Mouse (Mus musculus) hindbrain, postnatal 0 days (tissue): ENCODE data around the gene Rasl12. TPM values are rescaled to one million over a fixed set of nuclear protein-coding genes. Genes with fewer than 3 reads are reported as not detected.

Experiments used
- ATAC-seq: fragments of 200-750 bp; cut with Nextera tagmentation; 2 replicates; pipeline ENCODE4 v1.8.0; 2017; ENCODE audit warnings: mild to moderate bottlenecking, moderate TSS enrichment, moderate library complexity
- DNase-seq: peaks from one replicate; pipeline ENCODE4 v3.0.0-alpha.2; 2015; ENCODE audit warnings: low spot score
- H3K27ac ChIP-seq: fragments of 300-500 bp; sonication (generic); 2 replicates; pipeline ENCODE4 v1.5.1; 2014; ENCODE audit warnings: mild to moderate bottlenecking
- H3K27me3 ChIP-seq: fragments of 300-500 bp; sonication (generic); 2 replicates; pipeline ENCODE4 v1.6.1; 2014; ENCODE audit warnings: low read length, mixed read lengths; ENCODE audit not compliant: insufficient read depth
- H3K36me3 ChIP-seq: fragments of 300-500 bp; sonication (generic); 2 replicates; pipeline ENCODE4 v1.6.1; 2014; ENCODE audit warnings: low read length, mixed read lengths; ENCODE audit not compliant: insufficient read depth
- H3K4me1 ChIP-seq: fragments of 300-500 bp; sonication (generic); 2 replicates; pipeline ENCODE4 v1.6.1; 2014; ENCODE audit warnings: antibody characterized with exemption, low read length, mixed read lengths; ENCODE audit not compliant: insufficient read depth
- H3K4me2 ChIP-seq: fragments of 300-500 bp; sonication (generic); 2 replicates; pipeline ENCODE4 v1.6.1; 2014; ENCODE audit warnings: low read depth, mild to moderate bottlenecking, low read length, moderate library complexity, mixed read lengths
- H3K4me3 ChIP-seq: fragments of 300-500 bp; sonication (generic); 2 replicates; pipeline ENCODE4 v1.5.1; 2014; ENCODE audit warnings: low read length
- H3K9ac ChIP-seq: fragments of 300-500 bp; sonication (generic); replicated peaks from 2 replicates; pipeline ENCODE4 v1.6.1; 2014; ENCODE audit warnings: mild to moderate bottlenecking, low read length, moderate library complexity, mixed read lengths
- H3K9me3 ChIP-seq: fragments of 300-500 bp; sonication (generic); 2 replicates; pipeline ENCODE4 v1.6.1; 2016; ENCODE audit warnings: low read length, mixed read lengths
- CTCF ChIP-seq: IDR thresholded peaks from 2 replicates; pipeline ENCODE4 v1.5.1; 2016; ENCODE audit warnings: antibody characterized with exemption, control low read depth, low read depth
- WGBS: fragments of 180-500 bp; shearing (Covaris S2); extraction: QIAGEN DNeasy Blood & Tissue Kit; methylation state at CpG from one replicate; pipeline ENCODE4 v1.1.7; 2014; 5-methylcytosine and 5-hydroxymethylcytosine counted together
- polyA plus RNA-seq: library from polyadenylated mRNA; unstranded; fragments of >200 nt; fragmentation: Nextera tagmentation; extraction: Ambion mirVana; gene quantifications from 2 replicates; pipeline ENCODE4 v1.2.1, GENCODE M21; 2015
- total RNA-seq: library from RNA; depleted of rRNA; stranded (reverse); fragments of >200 nt; gene quantifications from 2 replicates; pipeline ENCODE4 v1.2.3, GENCODE M21; 2014

Gene Rasl12
- total and polyA plus RNA-seq, 2 experiments from 2014 or later: 4.0 to 7.0 TPM

GRCm38 (mm10) chr9:65407861-65408260 is 9.6 kb downstream of the Rasl12 start:
- TF ChIP-seq CTCF: no peak
- Histone ChIP-seq H3K4me3 (no peak overlapping the region), H3K4me2 (no peak overlapping the region), H3K27me3 (no peaks in the 10 kb centered on the region), H3K4me1 (no peaks in the 10 kb centered on the region), H3K9ac (no peak overlapping the region), H3K9me3 (no peaks in the 10 kb centered on the region), H3K36me3 (no peaks in the 10 kb centered on the region), H3K27ac (no peak overlapping the region)
- DNase-seq (no peak), ATAC-seq (no peak)
- 84% methylated on average over 3 of the region's 3 CpGs for WGBS

GRCm38 (mm10) chr9:65408871-65409295 is 10.6 kb downstream of the Rasl12 start:
- no peak for TF ChIP-seq CTCF
- Histone ChIP-seq H3K36me3 (no peaks in the 10 kb centered on the region), H3K9me3 (no peaks in the 10 kb centered on the region), H3K4me3 (no peak overlapping the region), H3K27ac (no peak overlapping the region), H3K4me2 (no peak overlapping the region), H3K27me3 (no peaks in the 10 kb centered on the region), H3K4me1 (no peaks in the 10 kb centered on the region), H3K9ac (no peak overlapping the region)
- peak; percentile 12 for DNase-seq
- 58% methylated on average over 5 of the region's 5 CpGs for WGBS
- no peak for ATAC-seq

GRCm38 (mm10) chr9:65410378-65410777 is 12.1 kb downstream of the Rasl12 start:
- no peaks in the 10 kb centered on the region for H3K9me3 ChIP-seq
- TF ChIP-seq CTCF: no peak
- WGBS: 95% methylated on average over 8 of the region's 8 CpGs
- ATAC-seq (no peak), DNase-seq (no peak)
- H3K9ac ChIP-seq: no peak overlapping the region
- no peaks in the 10 kb centered on the region for H3K4me1 ChIP-seq
- no peak overlapping the region for H3K27ac ChIP-seq
- H3K27me3 ChIP-seq: no peaks in the 10 kb centered on the region
- no peaks in the 10 kb centered on the region for H3K36me3 ChIP-seq
- no peak overlapping the region for H3K4me2 ChIP-seq
- no peak overlapping the region for H3K4me3 ChIP-seq

GRCm38 (mm10) chr9:65411326-65411725 is 13.0 kb downstream of the Rasl12 start:
- 77% methylated on average over 3 of the region's 3 CpGs for WGBS
- ATAC-seq: no peak

GRCm38 (mm10) chr9:65417738-65418137 is 19.4 kb downstream of the Rasl12 start:
- 51% methylated on average over 3 of the region's 3 CpGs for WGBS
- DNase-seq (peak; percentile 5), ATAC-seq (no peak)
- Histone ChIP-seq H3K9me3 (no peaks in the 10 kb centered on the region), H3K36me3 (no peaks in the 10 kb centered on the region), H3K9ac (no peak overlapping the region), H3K27me3 (no peaks in the 10 kb centered on the region), H3K4me1 (no peaks in the 10 kb centered on the region), H3K27ac (no peak overlapping the region), H3K4me2 (no peak overlapping the region), H3K4me3 (no peak overlapping the region)
- no peak for TF ChIP-seq CTCF

More at GRCm38 (mm10) chr9:65411326-65411725, 13.0 kb downstream of the Rasl12 start:
- no peaks in the 10 kb centered on the region for H3K9me3 ChIP-seq
- no peak for TF ChIP-seq CTCF
- no peak overlapping the region for H3K4me2 ChIP-seq
- H3K27me3 ChIP-seq: no peaks in the 10 kb centered on the region
- H3K9ac ChIP-seq: no peak overlapping the region
- H3K4me3 ChIP-seq: no peak overlapping the region
- no peak for DNase-seq
- H3K36me3 ChIP-seq: no peaks in the 10 kb centered on the region
- no peaks in the 10 kb centered on the region for H3K4me1 ChIP-seq
- H3K27ac ChIP-seq: no peak overlapping the region

- Histone ChIP-seq H3K27me3 (no peaks in the 10 kb centered on the region), H3K36me3 (no peaks in the 10 kb centered on the region), H3K27ac (no peak overlapping the region), H3K4me1 (no peaks in the 10 kb centered on the region), H3K4me3 (no peak overlapping the region), H3K4me2 (no peak overlapping the region), H3K9ac (no peak overlapping the region), H3K9me3 (no peaks in the 10 kb centered on the region)
- no peak for TF ChIP-seq CTCF
- DNase-seq: no peak
- 73% methylated on average over 3 of the region's 3 CpGs for WGBS
- ATAC-seq: no peak
Measured at GRCm38 (mm10) chr9:65419633-65420032, 21.3 kb downstream of the Rasl12 start.

GRCm38 (mm10) chr9:65422760-65423501 is 24.6 kb downstream of the Rasl12 start, which contains the start of gene Slc51b:
Gene Slc51b (minus strand): TSS chr9:65422955.
- Histone ChIP-seq H3K4me3 (no peak within 1 kb of the TSS), H3K9me3 (no peaks in the 10 kb centered on the region), H3K27me3 (no peaks in the 10 kb centered on the region), H3K9ac (no peak within 1 kb of the TSS), H3K4me1 (no peaks in the 10 kb centered on the region), H3K36me3 (no peaks in the 10 kb centered on the region), H3K27ac (no peak within 1 kb of the TSS), H3K4me2 (no peak within 1 kb of the TSS)
- no peak for DNase-seq
- no peak for ATAC-seq
- no peak for TF ChIP-seq CTCF
- WGBS: 81% methylated on average over 11 of the region's 11 CpGs
